Mouse (Mus musculus): Measurements from ENCODE around the gene Gm7271.

Gene Gm7271

DNA sequence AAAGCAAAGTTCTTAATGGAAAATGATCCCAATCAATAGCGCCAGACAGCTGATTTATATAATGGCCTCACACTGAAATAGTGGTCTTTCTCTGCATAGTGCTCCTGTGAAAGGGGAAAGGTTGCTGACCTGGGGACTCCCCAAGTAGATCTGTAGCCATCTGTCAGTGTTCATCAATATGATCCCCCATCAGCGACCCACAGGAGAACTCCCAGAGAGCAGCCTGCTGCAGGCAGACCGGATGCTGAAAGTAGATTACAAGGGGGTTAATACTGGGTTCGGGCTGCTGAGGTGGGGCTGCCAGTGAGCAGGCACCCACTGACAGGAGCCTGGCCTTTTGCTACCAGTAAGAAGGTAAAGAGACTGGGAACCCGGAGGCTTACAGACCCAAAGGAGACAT lies at the start of gene Gm7271:
Gene Gm7271 (plus strand): TSS at position 230 of the 400 bp plus-strand sequence.
- DNase-seq: no peak

- DNase-seq: no peak
These were observed 46.7 kb upstream of the Gm7271 start for GRCm38 (mm10) chr5:76437100-76437499.

DNA sequence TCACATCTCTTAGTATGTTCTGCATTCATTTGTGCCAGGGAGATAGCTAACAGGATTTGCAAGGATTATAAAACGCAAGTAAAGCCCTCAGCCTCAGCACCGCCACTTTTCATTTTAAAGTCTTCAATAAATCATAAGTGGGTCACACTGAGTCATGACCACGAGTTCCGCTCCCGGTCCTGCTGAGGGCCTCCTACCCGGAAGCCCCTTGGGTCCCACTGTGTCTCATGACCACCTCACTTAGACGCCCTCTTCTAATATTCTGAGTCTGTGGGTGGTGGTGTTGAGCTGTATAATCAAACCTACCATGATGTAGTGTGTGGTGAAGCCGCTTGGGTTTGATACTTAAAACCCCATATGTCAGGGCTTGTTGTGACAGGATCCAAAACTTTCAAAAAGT lies 46.1 kb upstream of the Gm7271 start:
- no peak for DNase-seq

DNA sequence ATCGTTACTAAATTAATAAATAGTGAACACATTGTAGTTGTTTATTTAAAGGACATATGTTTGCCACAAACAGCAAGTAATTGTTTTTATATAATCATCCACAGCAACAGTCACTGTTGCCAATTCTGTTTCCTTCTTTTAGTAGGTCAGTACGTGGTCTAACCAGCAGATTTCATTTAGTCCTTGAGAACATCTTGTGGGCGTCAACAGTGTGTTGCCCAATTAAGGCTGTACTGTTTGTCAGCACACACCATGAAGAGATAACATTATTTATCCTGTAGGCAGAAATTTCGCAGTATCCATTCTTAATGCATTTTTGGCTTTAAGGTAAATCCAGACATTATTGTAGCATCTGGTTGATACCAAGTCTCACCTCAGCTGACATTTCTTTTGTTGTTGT lies 42.4 kb upstream of the Gm7271 start:
- DNase-seq: no peak

GRCm38 (mm10) chr5:76474931-76475330 lies 8.9 kb upstream of the Gm7271 start:
- DNase-seq: no peak

- DNase-seq: no peak
These were observed 7.0 kb upstream of the Gm7271 start for GRCm38 (mm10) chr5:76476873-76477272.

DNA sequence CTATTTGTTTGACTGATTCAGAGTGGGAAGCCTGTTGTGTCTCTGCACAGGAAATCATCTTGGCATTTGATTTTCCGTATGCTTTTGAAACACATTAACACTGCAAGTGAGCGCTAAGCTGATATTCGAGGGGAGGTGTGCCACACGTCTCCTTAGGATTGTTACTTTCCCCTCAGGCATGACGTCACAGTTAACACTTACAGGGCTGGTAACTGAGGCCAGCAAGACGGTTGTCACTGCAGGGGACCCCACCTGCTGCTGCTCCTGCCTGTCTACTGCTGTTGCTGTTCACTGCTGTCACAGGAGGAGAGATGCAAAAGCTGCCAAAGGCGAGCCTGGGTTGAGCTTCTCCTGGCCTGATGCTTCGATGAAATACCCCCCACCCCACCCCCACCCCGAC lies 6.1 kb upstream of the Gm7271 start:
- DNase-seq: no peak

GRCm38 (mm10) chr5:76495126-76495525 lies 11.3 kb downstream of the Gm7271 start:
- no peak for DNase-seq

- no peak for DNase-seq
These were observed 38.6 kb downstream of the Gm7271 start for GRCm38 (mm10) chr5:76522446-76522845.

- DNase-seq: no peak
These were observed 40.8 kb downstream of the Gm7271 start for GRCm38 (mm10) chr5:76524623-76525022.

DNA sequence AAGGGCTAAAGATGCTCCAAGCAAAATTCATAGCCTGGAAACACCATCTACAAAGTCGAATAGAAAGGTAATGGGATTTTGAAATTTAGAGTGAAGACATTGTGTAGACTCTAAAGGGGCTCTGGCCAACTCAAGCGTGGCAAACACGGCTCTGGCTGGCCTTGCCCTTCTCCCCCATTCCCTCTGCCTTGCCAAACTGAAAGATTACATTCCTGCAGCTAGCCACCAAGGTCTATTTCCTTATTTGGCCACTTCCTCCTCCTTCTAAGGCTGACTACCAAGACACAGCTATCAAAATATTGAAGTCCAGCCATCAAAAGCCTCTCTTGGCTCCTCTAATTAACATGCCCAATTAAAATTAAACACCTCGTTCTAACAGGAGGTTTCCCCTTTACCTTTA lies 41.2 kb downstream of the Gm7271 start:
- DNase-seq: no peak

GRCm38 (mm10) chr5:76525829-76526228 lies 42.0 kb downstream of the Gm7271 start:
- DNase-seq: no peak

DNA sequence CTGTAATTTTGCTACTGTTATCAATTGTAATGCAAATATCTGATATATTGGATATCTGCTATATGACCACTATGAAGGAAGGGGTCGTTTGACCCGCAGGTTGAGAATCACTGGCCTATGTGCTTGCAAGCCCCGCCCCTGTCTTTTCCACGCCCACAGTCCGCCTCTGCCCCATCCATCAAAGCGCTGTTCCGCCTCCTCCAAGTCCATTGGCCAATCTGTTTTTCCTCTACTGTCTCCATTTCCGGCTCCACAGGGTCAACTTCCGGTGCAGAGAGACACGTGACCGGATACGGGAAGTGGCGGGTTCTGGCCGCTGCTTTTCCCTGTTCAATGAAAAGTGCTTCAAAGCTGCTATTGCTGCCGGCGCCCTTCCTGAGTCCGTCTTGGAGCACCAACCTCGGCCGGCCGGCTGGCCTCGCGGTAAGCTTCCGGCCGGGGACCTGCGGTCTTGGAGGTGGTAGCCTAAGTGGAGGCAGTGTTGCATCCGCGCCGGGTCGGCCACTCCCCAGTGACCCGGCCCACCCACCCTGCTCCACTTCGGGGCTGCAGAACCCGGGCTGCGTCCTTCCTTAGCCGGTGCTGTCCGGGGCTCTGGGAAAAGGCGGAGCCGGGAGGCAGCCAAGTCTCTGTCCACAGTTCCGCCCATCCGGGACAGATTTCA lies 45.3 kb downstream of the Gm7271 start, which contains the start of gene Exoc1:
Gene Exoc1 (plus strand): TSS at position 272 of the 664 bp plus-strand sequence.
- DNase-seq: peak; percentile 93 to 95

DNA sequence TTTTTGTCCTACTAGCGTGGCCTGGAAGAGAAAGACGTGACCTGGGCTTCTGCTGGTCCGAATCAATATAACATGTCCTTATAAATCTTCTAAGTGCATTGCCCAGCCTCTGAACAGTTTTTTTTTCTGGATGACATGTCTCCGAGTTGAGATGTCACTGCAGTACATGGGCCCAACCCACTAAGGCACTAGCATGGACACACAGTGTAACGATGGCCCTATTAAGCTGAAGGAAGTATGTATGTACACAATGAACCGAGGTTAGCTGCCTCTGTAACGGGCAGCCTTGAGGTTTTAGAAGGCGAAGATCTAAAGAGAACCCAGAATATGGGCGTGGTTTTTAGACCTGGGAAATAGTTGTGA lies 45.8 kb downstream of the Gm7271 start:
- no peak for DNase-seq

DNA sequence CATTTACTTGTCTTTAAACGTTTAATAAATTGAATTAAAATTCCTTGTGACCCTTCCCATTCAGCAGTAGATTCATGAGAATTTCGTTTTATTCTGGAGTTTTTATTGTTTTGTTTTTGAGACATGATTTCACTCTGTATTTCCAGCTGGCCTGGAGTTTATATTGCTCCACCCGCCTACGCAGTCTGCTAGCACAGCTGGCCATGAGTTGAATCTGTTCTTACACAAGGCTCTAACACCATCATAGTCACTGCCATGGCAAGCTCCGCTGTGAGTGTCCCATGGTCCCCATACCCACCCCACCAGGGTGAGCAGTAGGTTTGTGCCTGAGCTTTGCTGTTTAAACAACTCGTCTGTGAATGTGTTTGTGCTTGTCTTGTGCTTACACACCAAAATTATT lies 49.3 kb downstream of the Gm7271 start:
- DNase-seq: no peak

DNA sequence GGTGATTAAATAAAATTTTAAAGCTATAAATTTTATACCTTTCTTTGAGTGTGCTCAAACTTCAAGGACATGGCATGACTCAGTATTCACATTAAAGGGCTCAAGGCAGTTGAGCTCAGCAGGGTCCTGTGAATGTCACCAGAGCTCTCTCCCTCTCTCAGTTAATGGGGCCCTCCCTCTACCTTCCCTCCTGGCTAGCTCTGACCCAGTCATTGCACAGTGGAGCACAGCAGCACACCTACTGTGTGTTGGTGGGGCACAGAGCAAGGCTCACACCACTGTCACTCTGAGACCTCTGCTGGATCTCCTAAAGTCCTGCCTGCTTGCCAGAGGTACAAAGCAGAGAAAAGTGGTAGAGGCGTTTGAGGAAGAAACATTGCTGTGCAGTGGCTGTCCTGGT lies 52.4 kb downstream of the Gm7271 start:
- DNase-seq: no peak

GRCm38 (mm10) chr5:76537578-76537977 lies 53.7 kb downstream of the Gm7271 start:
- no peak for DNase-seq

DNA sequence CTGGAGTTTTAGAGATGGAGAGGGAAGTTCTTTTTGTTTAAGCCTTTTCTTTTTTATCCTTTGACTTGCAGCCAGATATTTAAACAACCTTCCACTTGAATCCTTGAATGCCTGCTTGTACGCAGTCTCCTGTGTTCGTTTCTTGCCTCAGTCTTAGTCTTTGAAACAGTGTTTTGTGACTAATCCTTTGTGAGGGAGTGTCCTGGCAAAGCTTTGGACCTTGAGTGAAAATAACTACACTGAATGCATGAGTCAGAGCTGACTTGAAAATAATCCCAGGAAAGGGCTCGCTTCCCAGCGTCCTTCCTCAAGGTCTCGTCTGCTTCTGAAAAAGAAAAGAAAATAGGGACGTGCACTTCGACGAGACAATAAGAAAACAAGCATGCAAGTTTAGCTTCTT lies 56.3 kb downstream of the Gm7271 start:
- no peak for DNase-seq

DNA sequence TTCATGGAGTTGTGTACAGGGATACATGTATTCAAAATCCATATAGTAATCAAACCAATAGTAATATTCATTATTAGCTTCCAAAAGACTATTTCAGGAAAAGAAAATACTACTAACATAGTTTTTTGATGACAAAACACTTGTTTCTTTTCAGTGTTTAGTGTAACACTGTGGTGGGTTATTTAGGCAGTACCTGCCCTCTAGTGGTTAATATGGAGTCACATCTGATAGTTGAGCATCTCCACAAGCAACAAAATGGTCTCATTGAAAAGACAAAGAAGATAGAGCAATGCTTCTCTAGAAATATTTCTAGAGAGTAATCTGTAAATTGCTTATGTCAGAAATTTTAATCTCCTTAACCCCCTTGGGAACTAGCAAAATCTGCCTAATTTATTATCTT lies 57.0 kb downstream of the Gm7271 start:
- DNase-seq: no peak

DNA sequence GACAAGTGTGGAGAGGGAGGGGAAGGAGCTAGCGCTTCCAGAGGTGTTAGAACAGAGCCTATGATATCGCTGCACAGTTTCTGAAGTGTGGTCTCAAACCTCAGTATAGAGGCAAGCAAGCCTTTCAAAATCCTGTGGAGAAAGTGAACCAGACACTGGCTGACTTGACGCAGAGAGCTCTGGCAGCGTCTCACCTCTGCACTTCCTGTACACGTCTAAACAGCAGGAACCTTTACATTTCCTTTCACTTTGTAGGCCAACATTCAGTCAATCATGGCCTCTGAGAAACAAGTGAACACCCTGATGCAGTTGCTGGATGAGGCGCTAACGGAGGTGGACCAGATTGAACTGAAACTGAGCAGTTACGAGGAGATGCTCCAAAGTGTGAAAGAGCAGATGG lies 59.4 kb downstream of the Gm7271 start:
- no peak for DNase-seq

DNA sequence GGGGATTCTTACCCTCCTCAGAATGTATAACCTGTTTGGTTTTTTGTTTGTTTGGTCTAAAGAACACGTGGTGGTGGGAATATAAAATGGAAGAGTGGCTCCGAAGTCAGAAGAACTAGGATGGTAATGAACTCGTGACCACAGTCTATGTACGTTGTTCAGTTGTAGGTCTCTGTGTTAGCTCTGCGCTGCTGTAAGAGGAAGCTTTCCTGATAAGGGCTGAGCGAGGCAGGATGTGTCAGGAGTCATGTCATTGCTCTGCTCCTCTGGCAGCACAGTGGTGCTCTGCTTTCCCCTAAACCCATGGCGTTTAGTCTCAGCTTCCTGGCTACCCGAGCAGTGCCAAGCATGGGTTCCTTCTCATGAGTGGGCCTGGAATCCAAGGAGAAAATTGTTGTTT lies 66.6 kb downstream of the Gm7271 start:
- no peak for DNase-seq

DNA sequence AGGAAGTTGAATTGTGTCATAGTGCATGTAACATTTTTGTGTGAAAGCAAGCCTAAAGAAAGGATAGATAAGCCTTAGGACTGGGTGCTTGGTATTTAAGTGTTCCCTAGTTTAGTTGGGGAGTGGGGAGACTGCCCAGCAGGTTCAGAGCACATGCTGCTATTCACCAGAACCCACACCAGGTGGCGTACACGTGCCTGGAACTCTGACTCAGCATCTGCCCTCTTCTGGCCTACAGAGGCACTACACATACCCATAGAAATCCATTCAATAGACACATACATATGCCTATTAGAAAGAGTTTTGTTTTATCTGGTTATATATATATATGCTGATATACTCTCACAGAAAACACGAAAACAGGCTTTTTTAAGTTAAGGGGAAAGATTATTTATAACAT lies 81.5 kb downstream of the Gm7271 start:
- DNase-seq: peak; percentile 21 to 43
